Mouse (Mus musculus): Measurements from ENCODE around the gene Arhgap15.
"Not testable (repeated sequence)": the region's sequence is repeated elsewhere in the genome, so short reads cannot be mapped to it uniquely, and the experiment has no call there.

Gene Arhgap15

GRCm38 (mm10) chr2:43748287-43748983, at the start of gene Arhgap15:
TSS of gene Arhgap15 (plus strand) at chr2:43748824.
- DNase-seq (ENCODE audit: extremely low read depth, low read depth, low spot score): no peak

GRCm38 (mm10) chr2:43712611-43713138, 35.9 kb upstream of the Arhgap15 start:
- no peak for DNase-seq (ENCODE audit: extremely low read depth, low read depth, low spot score)

- DNase-seq (ENCODE audit: extremely low read depth, low read depth, low spot score): no peak
Observed at GRCm38 (mm10) chr2:43722446-43723103, 26.0 kb upstream of the Arhgap15 start.

GRCm38 (mm10) chr2:43723104-43723541, 25.5 kb upstream of the Arhgap15 start:
- DNase-seq (ENCODE audit: extremely low read depth, low read depth, low spot score): no peak

GRCm38 (mm10) chr2:43727181-43727580, 21.4 kb upstream of the Arhgap15 start:
- DNase-seq (ENCODE audit: extremely low read depth, low read depth, low spot score): no peak

- no peak for DNase-seq (ENCODE audit: extremely low read depth, low read depth, low spot score)
Observed at GRCm38 (mm10) chr2:43727693-43728092, 20.9 kb upstream of the Arhgap15 start.

GRCm38 (mm10) chr2:43728831-43729230, 19.8 kb upstream of the Arhgap15 start:
- no peak for DNase-seq (ENCODE audit: extremely low read depth, low read depth, low spot score)

GRCm38 (mm10) chr2:43732396-43732795, 16.2 kb upstream of the Arhgap15 start:
- no peak for DNase-seq (ENCODE audit: extremely low read depth, low read depth, low spot score)

GRCm38 (mm10) chr2:43735071-43735470, 13.6 kb upstream of the Arhgap15 start:
- not testable (repeated sequence) for DNase-seq (ENCODE audit: extremely low read depth, low read depth, low spot score)

GRCm38 (mm10) chr2:43737546-43737945, 11.1 kb upstream of the Arhgap15 start:
- DNase-seq (ENCODE audit: extremely low read depth, low read depth, low spot score): no peak

GRCm38 (mm10) chr2:43738562-43739112, 10.0 kb upstream of the Arhgap15 start:
- no peak for DNase-seq (ENCODE audit: extremely low read depth, low read depth, low spot score)

GRCm38 (mm10) chr2:43739190-43739818, 9.3 kb upstream of the Arhgap15 start:
- no peak for DNase-seq (ENCODE audit: extremely low read depth, low read depth, low spot score)

- no peak for DNase-seq (ENCODE audit: extremely low read depth, low read depth, low spot score)
Observed at GRCm38 (mm10) chr2:43749321-43749720, 697 bp downstream of the Arhgap15 start.

GRCm38 (mm10) chr2:43755899-43756298, 7.3 kb downstream of the Arhgap15 start:
- DNase-seq (ENCODE audit: extremely low read depth, low read depth, low spot score): no peak

- DNase-seq (ENCODE audit: extremely low read depth, low read depth, low spot score): no peak
Observed at GRCm38 (mm10) chr2:43756626-43757025, 8.0 kb downstream of the Arhgap15 start.

GRCm38 (mm10) chr2:43761735-43762134, 13.1 kb downstream of the Arhgap15 start:
- DNase-seq (ENCODE audit: extremely low read depth, low read depth, low spot score): no peak

- no peak for DNase-seq (ENCODE audit: extremely low read depth, low read depth, low spot score)
Observed at GRCm38 (mm10) chr2:43763279-43763678, 14.7 kb downstream of the Arhgap15 start.

- DNase-seq (ENCODE audit: extremely low read depth, low read depth, low spot score): no peak
Observed at GRCm38 (mm10) chr2:43764456-43764855, 15.8 kb downstream of the Arhgap15 start.

GRCm38 (mm10) chr2:43766200-43766599, 17.6 kb downstream of the Arhgap15 start:
- no peak for DNase-seq (ENCODE audit: extremely low read depth, low read depth, low spot score)

GRCm38 (mm10) chr2:43769850-43770570, 21.4 kb downstream of the Arhgap15 start:
- no peak for DNase-seq (ENCODE audit: extremely low read depth, low read depth, low spot score)

- DNase-seq (ENCODE audit: extremely low read depth, low read depth, low spot score): no peak
Observed at GRCm38 (mm10) chr2:43772640-43773039, 24.0 kb downstream of the Arhgap15 start.

Measured in fat pad, adult 2 months (tissue).